ENCODE assay signal across 10 mouse cellular contexts in the genomic region with DNA sequence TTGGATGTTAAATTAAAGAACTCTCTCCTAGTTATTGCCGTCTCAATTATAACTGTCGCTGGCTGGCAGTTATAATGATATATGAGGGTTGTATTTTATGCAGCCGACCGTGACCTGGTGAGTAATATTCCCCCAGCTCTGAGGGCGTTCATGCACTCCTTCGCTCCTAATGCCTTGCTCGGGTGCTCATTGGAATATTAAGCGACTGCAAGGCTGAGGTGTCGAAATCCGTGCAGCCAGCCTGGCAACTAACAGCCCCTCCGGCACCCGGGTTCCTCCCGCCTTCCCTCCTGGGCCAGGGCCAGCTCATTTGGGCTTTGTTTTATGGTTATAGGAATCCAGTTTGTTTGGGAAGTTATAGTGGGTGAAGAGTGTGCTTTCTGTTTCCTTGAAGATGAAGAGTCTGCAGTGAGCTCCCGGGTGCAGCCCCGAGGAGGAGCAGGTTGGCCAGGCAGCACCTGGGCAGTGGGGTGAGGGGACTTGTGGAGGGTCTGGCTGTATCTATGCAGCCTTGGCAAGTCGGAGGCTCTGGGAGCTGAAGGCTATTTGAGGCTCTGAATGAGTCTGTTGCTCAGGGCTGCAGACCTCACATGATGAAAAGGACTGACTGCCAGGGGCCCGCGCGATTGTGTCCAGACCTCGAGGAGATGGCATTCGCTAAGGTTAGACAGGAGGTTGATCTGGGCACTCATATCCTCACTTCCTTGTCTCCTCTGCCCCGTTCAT. TPM values are rescaled to one million over a fixed set of nuclear protein-coding genes. Genes with fewer than 3 reads are reported as not detected.
DNase-seq lines count a peak whose midpoint lies in the region; ATAC-seq and TF ChIP-seq lines count a peak whose summit lies in the region.
"Had no signal": no experiment of that assay in that cellular context is flagged by ENCODE, and none has a peak within 500 bp of the region (broad histone marks: within the 10 kb centered on the region; RNA-seq: fewer than 3 reads in every experiment).

No protein-coding gene starts in this region.

- 41% methylated on average over 22 of the region's 22 CpGs for WGBS in heart, adult 2 months
- WGBS in kidney, postnatal 0 days = 23% methylated on average over 22 of the region's 22 CpGs
- 15% methylated on average over 22 of the region's 22 CpGs for WGBS in neural tube, embryonic 14.5 days

- peak overlapping the region; percentile 24; the same call in 1 of the 2 replicates for H3K27ac ChIP-seq in heart, adult 2 months
- no peak overlapping the region for H3K27ac ChIP-seq in kidney, postnatal 0 days
- peak overlapping the region; percentile 72 for H3K27ac ChIP-seq in neural tube, embryonic 14.5 days (ENCODE audit: low read depth, low read length)
- no peak overlapping the region for H3K27ac ChIP-seq in left cerebral cortex, adult 2 months

- no peaks in the 10 kb centered on the region for H3K27me3 ChIP-seq in heart, adult 2 months (ENCODE audit: control insufficient read depth, insufficient read depth, low read length)
- H3K27me3 ChIP-seq in kidney, postnatal 0 days (ENCODE audit: insufficient read depth, low read length) = no peaks in the 10 kb centered on the region
- no peaks in the 10 kb centered on the region for H3K27me3 ChIP-seq in neural tube, embryonic 14.5 days (ENCODE audit: control insufficient read depth, insufficient read depth, low read length)

- peak overlapping the region; percentile 33 for H3K4me2 ChIP-seq in kidney, postnatal 0 days (ENCODE audit: low read length)
- H3K4me2 ChIP-seq in neural tube, embryonic 14.5 days (ENCODE audit: low read depth, low read length) = peak overlapping the region; percentile 15; the same call in 1 of the 2 replicates

- TF ChIP-seq POLR2A in heart, adult 2 months (IDR thresholded peaks at IDR 0.05; ENCODE audit: insufficient read depth, low read depth, low read length) = no peak

- no peaks in the 10 kb centered on the region for H3K4me1 ChIP-seq in heart, adult 2 months (ENCODE audit: control insufficient read depth, insufficient read depth, low read length)
- no peaks in the 10 kb centered on the region for H3K4me1 ChIP-seq in kidney, postnatal 0 days (replicated peaks; ENCODE audit: insufficient read depth, low read length)
- peaks cover 21% of the 10 kb centered on the region for H3K4me1 ChIP-seq in neural tube, embryonic 14.5 days (ENCODE audit: control insufficient read depth, insufficient read depth, low read length)

- peak; percentile 28 for DNase-seq in retina, postnatal 1 day
- no peak for DNase-seq in retina, embryonic 14.5 days (ENCODE audit: low spot score)
- peak; percentile 35 to 45 for DNase-seq in heart, adult 2 months
- DNase-seq in kidney, postnatal 0 days (ENCODE audit: low spot score) = peak; percentile 22
- no peak for DNase-seq in left cerebral cortex, adult 2 months (ENCODE audit: extremely low spot score in 1 of 2, low spot score in 2 of 2)
- no peak for DNase-seq in left cerebral cortex, adult 11 months (ENCODE audit: low spot score)
- no peak for DNase-seq in testis, postnatal 14 days (ENCODE audit: low spot score)

- no peak for TF ChIP-seq EP300 in heart, adult 2 months (IDR thresholded peaks at IDR 0.05; ENCODE audit: insufficient read depth, low read depth, low read length)

- intact Hi-C loops in heart, adult 2 months (cut with DNase I) = no loop called here
- intact Hi-C loops in left cerebral cortex, adult 2 months (cut with DNase I) = no loop called here

- H3K9ac ChIP-seq in heart, adult 2 months (ENCODE audit: low read depth, low read length) = peak overlapping the region; percentile 31; the same call in 1 of the 2 replicates
- H3K9ac ChIP-seq in kidney, postnatal 0 days (ENCODE audit: low read depth, low read length) = no peak overlapping the region
- no peak overlapping the region for H3K9ac ChIP-seq in neural tube, embryonic 14.5 days (replicated peaks; ENCODE audit: low read depth, low read length)

- H3K9me3 ChIP-seq in kidney, postnatal 0 days (replicated peaks; ENCODE audit: low read length) = no peaks in the 10 kb centered on the region
- no peaks in the 10 kb centered on the region for H3K9me3 ChIP-seq in neural tube, embryonic 14.5 days (ENCODE audit: control insufficient read depth, low read length)

- no peak for TF ChIP-seq CTCF in heart, adult 2 months (IDR thresholded peaks at IDR 0.05)
- TF ChIP-seq CTCF in kidney, postnatal 0 days (IDR thresholded peaks at IDR 0.05; ENCODE audit: low read depth) = no peak
- TF ChIP-seq CTCF in left cerebral cortex, adult 2 months (IDR thresholded peaks at IDR 0.05) = no peak

- ATAC-seq in kidney, postnatal 0 days (replicated peaks; ENCODE audit: low FRiP score, low read depth) = no peak
- peak; percentile 73 for ATAC-seq in neural tube, embryonic 14.5 days (ENCODE audit: low read depth)
- ATAC-seq: inflammation-experienced regulatory T-cells, adult 6 months had no signal

- H3K36me3 ChIP-seq in heart, adult 2 months (ENCODE audit: control insufficient read depth, insufficient read depth, low read length) = no peaks in the 10 kb centered on the region
- H3K36me3 ChIP-seq in kidney, postnatal 0 days (ENCODE audit: insufficient read depth, low read length) = no peaks in the 10 kb centered on the region
- no peaks in the 10 kb centered on the region for H3K36me3 ChIP-seq in neural tube, embryonic 14.5 days (ENCODE audit: control insufficient read depth, insufficient read depth, low read length)

- no peaks in the 10 kb centered on the region for H3K79me2 ChIP-seq in heart, adult 2 months (replicated peaks; ENCODE audit: control insufficient read depth, insufficient read depth, low read length)

- H3K4me3 ChIP-seq in heart, adult 2 months = no peak overlapping the region; the same call in 1 of the 2 replicates
- no peak overlapping the region for H3K4me3 ChIP-seq in kidney, postnatal 0 days (replicated peaks; ENCODE audit: low read depth, low read length)
- H3K4me3 ChIP-seq in neural tube, embryonic 14.5 days (ENCODE audit: low read depth, low read length) = no peak overlapping the region
- H3K4me3 ChIP-seq in left cerebral cortex, adult 2 months = no peak overlapping the region

RNA-seq across cellular contexts. Expression of a gene that starts 8.4 kb away (rescaled TPM):
- total RNA-seq in heart, adult 2 months (2021) = not detected
- not detected in 2 replicates for polyA plus RNA-seq in heart, adult 2 months (2012; rRNA removed)
- polyA plus RNA-seq in kidney, postnatal 0 days (2015; fragmentation: Nextera tagmentation; extraction: Ambion mirVana) = not detected in 2 replicates
- not detected in 2 replicates for polyA plus RNA-seq in neural tube, embryonic 14.5 days (2014; fragmentation: Nextera tagmentation; extraction: Ambion mirVana)
- not detected for total RNA-seq in left cerebral cortex, adult 2 months (2021)
- total RNA-seq: megakaryocyte, adult 5-6 weeks had no signal
- polyA plus RNA-seq: inflammation-experienced regulatory T-cells, adult 6 months had no signal

Comparison
In these comparisons a context has a peak if more than half of its experiments do, and no peak if none do; other contexts are left out.
1. DNase-seq: peak in retina, postnatal 1 day (single experiment), heart, adult 2 months (2 of 2) and kidney, postnatal 0 days (single experiment); none in retina, embryonic 14.5 days (single experiment), left cerebral cortex, adult 2 months (0 of 2), left cerebral cortex, adult 11 months (single experiment) and testis, postnatal 14 days (single experiment).
2. H3K27ac ChIP-seq: peak in heart, adult 2 months (single experiment) and neural tube, embryonic 14.5 days (single experiment); none in kidney, postnatal 0 days (single experiment) and left cerebral cortex, adult 2 months (single experiment).